Mouse (Mus musculus): ENCODE measurements at regions not wholly inside any gene's neighbourhood (a gene's known extent, or its start where the extent isn't known, plus 50 kb on each side); places are given as distances from the start of the nearest gene placed in this dataset.
"Not testable (repeated sequence)": the region's sequence is repeated elsewhere in the genome, so short reads cannot be mapped to it uniquely, and the experiment has no call there.

GRCm38 (mm10) chr9:115746436-115746835, 162.8 kb upstream of the Gadl1 start:
- DNase-seq (ENCODE audit: extremely low read depth, insufficient read length, low spot score): no peak

- no peak for DNase-seq (ENCODE audit: extremely low read depth, insufficient read length, low spot score)
Observed at GRCm38 (mm10) chr9:115760496-115760895, 148.8 kb upstream of the Gadl1 start.

GRCm38 (mm10) chr9:115764136-115764535, 145.1 kb upstream of the Gadl1 start:
- no peak for DNase-seq (ENCODE audit: extremely low read depth, insufficient read length, low spot score)

DNA sequence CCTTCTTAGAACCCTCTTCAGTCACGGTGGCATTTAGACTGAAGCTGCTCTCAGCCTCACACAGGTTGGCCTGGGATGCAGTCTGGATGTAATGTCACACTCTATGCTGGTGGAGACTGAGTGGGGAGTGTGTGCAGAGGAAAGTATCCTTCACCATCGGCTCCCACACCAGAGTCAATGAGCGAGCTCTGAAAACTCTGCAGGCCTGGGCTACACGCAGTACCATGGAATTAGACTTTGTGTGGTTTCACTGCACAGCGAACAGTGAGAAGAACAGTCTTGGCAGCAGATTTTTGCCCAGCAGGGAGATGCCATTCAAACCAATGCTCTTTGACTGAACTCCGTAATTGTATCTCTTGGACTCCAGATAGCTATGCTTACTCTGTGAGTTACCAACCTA, 142.8 kb upstream of the Gadl1 start:
- no peak for DNase-seq (ENCODE audit: extremely low read depth, insufficient read length, low spot score)

DNA sequence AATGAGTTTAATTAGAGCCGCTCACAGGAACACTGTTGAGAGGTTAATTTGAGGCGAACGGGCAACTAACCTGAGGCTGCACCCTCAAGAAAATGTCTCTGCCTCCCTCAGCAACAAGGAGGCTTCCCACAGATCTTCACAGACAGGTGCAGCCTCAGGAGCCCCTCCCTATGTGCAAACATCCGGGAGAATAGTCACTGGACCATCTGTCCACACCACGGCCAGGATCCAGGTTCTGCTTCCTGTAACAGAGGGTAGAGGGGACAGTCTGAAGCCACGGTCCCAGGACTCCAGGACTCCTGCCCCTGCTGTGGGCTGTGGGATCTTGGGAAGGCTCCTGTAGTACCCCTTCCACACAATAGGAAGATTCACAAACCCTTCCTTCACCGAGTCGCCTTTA, 134.1 kb upstream of the Gadl1 start:
- DNase-seq (ENCODE audit: extremely low read depth, insufficient read length, low spot score): no peak

DNA sequence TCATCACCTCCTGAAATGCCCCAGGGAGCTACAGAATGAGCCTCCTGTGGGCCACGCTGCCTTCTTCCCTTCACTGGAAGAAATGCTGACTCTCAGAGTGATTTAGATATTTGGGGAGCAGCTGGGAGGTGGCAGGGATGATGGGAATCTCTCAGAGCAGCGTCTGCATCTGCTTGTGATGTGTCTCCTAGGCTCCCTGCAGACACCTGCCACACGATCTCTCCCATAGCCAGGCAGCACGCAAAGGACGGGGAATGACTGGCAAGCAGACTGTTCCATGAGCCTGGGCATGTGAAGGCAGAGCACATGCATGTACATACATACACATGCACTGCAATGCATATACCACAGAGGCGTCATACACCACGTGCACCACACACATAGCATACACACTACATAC, 133.4 kb upstream of the Gadl1 start:
- DNase-seq (ENCODE audit: extremely low read depth, insufficient read length, low spot score): no peak

DNA sequence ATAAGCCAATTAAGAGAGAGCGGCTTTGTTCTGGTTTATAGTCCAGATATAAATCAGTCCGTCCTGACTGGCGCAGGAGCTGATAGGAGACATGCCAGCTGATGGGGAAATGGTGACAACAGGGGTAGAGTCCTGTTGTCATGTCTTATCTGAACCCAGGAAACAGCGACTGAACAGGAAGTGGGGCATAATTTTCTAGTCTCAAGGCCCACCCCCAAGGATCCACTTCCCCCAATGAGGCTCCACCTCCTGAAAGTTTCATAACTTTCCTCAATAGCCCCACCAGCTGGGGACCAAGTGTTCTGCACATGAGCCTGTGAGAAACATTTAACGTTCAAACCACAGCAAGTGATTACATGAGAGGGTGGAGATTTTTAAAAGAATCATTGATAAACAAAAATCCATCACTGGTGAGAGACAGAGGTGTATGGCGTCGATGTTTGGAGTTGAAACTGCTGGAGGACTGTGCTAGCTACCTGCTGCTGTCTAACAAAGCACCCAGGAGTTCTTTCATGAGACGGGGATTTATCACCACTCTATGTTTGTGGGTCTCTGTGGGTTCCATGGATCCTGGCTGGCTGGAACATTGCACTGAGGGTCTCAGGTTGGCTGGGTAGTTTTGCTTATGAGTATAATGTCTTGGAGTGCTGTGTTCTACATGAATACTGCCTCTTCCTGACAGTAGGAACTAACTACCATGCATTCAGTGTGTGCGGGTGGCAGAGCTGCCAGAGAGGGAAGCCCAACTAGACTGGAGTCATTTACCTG, 132.0 kb upstream of the Gadl1 start:
- DNase-seq (ENCODE audit: extremely low read depth, insufficient read length, low spot score): no peak

DNA sequence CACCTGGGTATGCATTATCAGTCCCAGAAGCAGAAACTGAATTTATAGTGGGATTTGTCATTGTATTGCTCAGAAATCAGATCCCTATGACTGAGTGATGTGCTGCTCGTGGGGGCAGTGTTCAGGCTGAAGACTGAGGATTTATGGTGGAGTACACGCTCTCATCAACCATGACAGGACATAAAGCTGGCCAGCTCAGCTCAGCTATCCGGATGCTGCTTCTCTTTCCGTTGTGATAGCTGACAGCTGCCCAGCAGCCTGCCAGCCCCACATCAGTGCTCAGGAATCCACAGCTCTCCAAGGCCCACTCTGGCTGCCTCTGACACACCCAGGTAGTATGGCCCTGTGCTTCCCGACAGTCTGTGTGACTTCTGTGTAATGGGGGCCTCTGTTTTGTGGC, 130.4 kb upstream of the Gadl1 start:
- no peak for DNase-seq (ENCODE audit: extremely low read depth, insufficient read length, low spot score)

GRCm38 (mm10) chr9:115799330-115799729, 109.9 kb upstream of the Gadl1 start:
- no peak for DNase-seq (ENCODE audit: extremely low read depth, insufficient read length, low spot score)

- no peak for DNase-seq (ENCODE audit: extremely low read depth, insufficient read length, low spot score)
Observed at GRCm38 (mm10) chr9:115800624-115801023, 108.6 kb upstream of the Gadl1 start.

DNA sequence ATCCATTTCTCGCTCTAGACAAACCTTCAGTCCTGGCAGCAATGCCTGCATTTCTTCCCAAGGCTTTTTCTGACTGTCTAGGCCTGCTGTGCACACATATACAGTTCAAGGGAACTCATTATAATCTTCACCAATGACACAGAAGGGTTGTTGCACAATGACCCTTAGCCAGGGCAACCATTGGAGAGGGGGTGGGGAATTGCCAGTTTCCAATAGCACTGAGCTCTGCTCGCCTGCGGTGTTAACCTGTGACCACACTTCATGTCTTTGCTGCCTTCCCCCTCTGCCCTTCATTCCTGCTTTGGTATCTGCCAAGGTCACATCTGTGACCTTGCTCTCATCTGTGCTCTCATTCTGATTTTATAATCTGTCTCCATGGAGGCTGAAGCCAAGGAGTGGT, 106.2 kb upstream of the Gadl1 start:
- DNase-seq (ENCODE audit: extremely low read depth, insufficient read length, low spot score): no peak

GRCm38 (mm10) chr9:115805224-115805623, 104.0 kb upstream of the Gadl1 start:
- no peak for DNase-seq (ENCODE audit: extremely low read depth, insufficient read length, low spot score)

GRCm38 (mm10) chr9:115806018-115806702, 103.1 kb upstream of the Gadl1 start:
- no peak for DNase-seq (ENCODE audit: extremely low read depth, insufficient read length, low spot score)

DNA sequence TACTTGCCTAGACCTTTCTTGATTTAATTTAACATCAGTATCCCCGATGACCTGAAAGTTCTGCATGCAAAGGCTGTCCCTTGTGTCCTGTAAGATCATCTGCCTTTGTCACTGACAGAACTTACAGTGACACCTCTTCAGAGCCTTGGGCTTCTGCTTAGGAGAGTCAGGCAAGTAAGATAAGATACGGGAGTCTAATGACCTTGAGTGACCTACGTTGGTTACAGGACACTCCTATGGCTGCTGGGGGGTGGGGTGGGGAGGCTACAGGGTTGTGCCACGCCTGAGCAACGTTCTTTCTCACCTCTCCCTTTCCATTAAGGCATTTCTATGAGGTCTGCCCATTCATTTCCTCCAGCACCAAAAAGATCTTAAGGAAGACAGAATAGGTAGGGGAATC, 69.1 kb upstream of the Gadl1 start:
- DNase-seq (ENCODE audit: extremely low read depth, insufficient read length, low spot score): no peak

DNA sequence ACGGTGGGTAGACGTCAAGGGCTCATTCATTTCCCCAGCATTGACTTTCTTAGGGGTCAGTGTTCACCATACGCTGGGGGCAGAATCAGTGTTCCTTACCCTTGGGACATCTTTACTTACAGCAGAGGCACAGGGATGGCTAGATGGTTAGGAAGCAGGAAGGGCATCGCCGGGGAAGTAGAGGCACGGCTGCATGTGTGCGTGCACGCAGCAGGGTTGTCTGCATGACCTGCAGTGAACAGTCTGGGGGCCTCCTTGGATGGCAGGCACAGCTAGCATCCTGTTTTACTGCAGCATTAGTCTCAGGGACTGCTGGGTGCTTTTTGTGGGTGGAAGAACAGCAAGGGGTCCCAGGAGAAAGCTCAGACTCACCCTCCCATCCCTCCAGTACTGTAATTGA, 68.5 kb upstream of the Gadl1 start:
- DNase-seq (ENCODE audit: extremely low read depth, insufficient read length, low spot score): no peak

DNA sequence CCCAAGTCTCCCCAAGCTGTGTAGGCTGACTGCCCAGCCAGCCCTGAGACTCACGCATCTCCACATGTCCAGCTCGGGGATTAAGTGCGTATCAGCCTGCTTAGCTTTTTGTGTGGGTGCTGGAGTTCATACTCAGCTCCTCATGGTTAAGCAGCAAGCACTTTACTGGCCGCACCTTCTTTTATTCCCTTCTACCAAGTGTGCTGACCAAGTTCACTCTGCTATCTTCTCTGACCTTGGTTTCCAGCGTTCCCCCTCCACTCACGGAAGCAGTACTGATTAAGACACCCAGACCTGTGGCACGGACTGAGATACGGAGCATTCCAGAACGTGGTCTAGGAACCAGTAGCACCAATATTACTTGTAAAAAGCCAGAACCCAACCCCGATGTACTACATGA, 67.6 kb upstream of the Gadl1 start:
- DNase-seq (ENCODE audit: extremely low read depth, insufficient read length, low spot score): no peak

DNA sequence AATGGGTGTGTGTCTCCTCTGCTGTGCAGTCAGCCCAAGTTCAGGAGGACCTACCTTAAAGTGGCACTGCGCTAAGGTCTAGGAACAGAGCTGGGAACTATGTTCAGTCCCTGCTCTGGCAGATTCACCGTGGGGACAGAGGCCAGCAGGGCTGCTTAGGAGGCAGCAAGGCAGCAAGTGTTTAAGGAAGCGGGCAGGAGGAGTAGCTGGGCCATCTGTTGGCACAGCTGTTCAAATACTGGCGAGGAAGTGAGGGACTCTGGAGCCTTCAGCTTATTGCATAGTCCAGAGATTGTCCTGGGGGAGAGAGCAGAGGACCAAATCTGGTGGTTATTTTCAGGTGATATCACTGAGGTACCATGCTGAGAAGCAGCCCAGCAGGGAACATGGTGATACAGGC, 64.9 kb upstream of the Gadl1 start:
- no peak for DNase-seq (ENCODE audit: extremely low read depth, insufficient read length, low spot score)

DNA sequence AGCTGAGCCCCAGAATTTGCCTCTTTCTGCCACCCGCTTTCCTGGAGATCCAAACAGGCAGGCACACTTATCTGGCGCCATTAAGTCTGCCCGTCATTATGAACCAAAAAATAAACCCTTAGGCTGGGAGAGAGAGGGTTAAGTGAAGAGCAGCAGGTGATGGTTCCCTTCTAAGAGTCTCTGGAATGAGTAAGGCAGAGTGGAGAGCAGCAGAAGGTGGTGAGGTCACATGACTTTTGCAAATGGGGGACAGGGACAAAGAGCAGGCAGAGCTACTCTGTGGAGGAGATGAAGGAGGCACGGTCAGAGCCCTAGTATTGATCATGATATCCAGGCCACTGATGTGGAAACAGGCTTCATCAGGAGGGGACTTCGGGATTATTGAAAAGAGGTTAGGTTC, 64.2 kb upstream of the Gadl1 start:
- no peak for DNase-seq (ENCODE audit: extremely low read depth, insufficient read length, low spot score)

GRCm38 (mm10) chr9:115847289-115848074, 61.8 kb upstream of the Gadl1 start:
- DNase-seq (ENCODE audit: extremely low read depth, insufficient read length, low spot score): no peak

DNA sequence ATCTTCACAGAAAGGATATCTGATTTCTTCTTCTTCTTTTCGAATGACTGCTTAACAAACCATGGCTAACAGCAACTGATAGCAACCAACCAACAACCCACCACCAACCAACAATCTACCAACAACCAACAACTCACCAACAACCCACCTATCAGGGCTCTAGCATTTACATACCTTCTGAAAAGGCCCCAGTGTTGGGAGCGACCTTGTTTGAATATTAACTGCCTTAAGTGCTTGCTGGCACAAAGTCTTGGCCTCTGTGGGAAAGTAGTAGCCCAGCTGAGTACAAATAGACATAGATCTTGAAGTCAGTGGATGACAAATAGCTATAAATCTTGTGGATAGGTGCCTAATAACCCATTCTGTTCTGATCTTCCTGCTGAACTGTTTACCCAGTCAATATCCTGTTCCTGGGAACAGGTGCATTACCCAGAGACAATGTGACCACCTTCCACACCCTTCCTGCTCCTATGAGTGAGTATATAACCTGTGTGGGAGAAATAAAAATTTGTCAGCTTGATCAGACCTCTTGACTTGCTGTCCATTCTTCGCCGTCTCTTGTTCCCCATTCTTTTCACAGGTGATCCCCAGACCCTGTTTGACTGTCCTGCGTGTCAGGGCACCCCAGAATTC, 55.9 kb upstream of the Gadl1 start:
- not testable (repeated sequence) for DNase-seq (ENCODE audit: extremely low read depth, insufficient read length, low spot score)

DNA sequence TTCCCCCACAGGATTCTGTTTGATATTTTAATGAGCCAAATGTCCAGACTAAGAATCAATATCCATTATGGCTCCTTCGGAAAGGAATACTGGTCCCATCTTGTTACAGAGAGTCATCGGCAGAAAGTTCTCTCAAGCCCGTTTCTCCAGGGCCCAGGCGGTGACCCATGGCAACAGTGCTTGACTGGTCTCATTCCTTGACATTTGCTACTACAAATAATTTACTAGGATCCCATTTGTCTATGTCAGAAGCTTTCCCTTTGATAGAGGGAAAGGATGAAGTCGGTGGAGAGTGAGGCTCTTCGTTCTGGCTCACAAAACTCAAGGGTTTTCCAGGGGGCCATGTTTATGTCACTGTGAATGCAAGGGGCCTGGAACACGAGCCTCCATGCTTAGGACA, 52.0 kb upstream of the Gadl1 start:
- no peak for DNase-seq (ENCODE audit: extremely low read depth, insufficient read length, low spot score)

All from 3134 (cell line).